Mouse (Mus musculus): ENCODE results near the gene Per1.

The Per1 gene

GRCm38 (mm10) chr11:69111865-69112264 is 16.8 kb downstream of the Per1 start:
- in situ Hi-C loops (cut with MseI, MboI): no loop called here

- in situ Hi-C loops (cut with MseI, MboI): no loop called here
These were observed 19.0 kb downstream of the Per1 start for GRCm38 (mm10) chr11:69114018-69114417.

GRCm38 (mm10) chr11:69114621-69115020 is 19.6 kb downstream of the Per1 start:
- in situ Hi-C loops (cut with MseI, MboI): no loop called here

- in situ Hi-C loops (cut with MseI, MboI): no loop called here
These were observed 21.8 kb downstream of the Per1 start for GRCm38 (mm10) chr11:69116843-69117242.

DNA sequence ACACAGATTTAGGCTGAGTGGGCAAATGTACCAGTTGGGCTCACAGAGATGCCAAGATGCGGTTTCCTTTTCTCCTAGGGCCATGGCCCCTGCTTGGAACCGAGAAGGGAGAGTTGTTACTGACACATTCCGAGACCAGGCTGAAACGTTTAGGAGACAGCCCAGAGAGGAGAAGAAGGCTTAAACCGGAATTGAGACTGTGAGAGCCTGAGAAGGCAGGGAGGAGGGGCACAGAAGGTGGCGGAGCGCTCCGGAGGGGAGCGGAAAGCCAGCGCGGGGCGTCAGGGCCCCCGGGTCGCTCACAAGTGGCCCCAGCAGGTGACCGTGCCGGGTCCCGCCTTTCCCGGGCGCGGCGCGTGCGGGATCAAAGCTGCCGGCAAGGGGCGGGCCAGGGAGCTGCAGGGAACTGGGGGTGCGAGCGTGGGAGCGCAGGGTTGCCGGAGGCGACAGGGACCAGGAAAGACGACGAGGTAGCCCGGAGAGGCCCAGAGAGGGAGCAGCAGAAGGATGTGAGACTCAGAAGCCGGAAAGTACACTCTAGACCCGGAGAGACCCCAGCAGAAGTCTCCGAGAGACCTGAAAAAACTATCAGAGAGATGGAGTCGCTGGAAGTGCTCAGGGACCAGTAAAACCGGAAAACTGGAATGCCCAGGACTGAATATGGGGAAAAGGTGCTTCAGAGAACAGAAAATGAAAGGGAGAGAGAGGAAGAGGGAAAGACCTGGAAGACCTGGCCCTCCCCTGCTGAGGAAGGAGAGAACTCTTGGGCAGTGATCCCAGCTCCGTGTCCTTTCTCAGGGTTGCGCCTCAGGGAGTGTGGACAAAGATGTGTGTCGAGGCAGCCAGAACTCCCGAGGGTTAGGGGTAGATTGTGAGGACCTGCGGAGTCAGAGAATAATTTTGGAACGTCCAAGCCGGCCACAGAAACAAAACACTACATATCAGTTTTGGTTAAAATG is 23.0 kb downstream of the Per1 start:
- in situ Hi-C loops (cut with MseI, MboI): no loop called here

GRCm38 (mm10) chr11:69118765-69119164 is 23.7 kb downstream of the Per1 start:
- in situ Hi-C loops (cut with MseI, MboI): no loop called here

DNA sequence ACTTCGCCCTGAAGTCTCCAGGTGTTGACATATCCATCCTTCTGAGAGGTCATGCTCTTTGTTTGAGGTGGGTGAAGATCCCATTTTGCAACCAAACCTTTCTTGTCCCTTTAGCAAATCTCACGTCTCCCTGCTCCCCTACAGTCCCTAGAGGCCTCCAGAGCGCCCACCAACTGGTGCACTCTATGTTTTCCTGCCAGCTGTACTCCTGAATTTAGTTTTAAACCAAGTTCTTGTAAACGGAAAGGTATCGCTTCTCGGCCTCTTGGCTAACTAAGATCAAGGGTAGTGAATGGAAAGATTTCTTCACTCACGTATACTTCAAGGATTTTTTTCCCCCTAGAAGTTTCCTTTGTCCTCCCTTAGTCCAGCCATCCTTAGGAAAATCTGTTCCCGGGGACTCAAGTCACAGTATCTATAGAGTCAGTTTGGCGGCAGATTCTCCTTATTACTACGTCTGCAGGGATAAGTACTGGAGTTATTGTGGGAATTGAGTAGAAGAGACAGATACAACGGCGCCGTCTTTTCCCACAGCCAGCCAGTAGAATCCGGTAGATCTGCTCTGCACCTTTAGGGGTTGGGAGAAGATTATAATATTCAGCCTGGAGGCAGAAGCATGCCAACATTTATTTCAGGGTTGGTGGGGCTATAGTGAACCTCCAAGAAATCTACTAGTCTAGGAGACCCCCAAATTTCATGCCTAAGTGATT is 24.6 kb downstream of the Per1 start:
- in situ Hi-C loops (cut with MseI, MboI): loop anchor here (5.0 kb wide), 2 partner anchors 52 to 57 kb away; no protein-coding TSS in a partner anchor

- in situ Hi-C loops (cut with MseI, MboI): loop anchor here (5.0 kb wide), 2 partner anchors 53 to 58 kb away; no protein-coding TSS in a partner anchor
These were observed 25.4 kb downstream of the Per1 start, which contains the start of gene Hes7 for GRCm38 (mm10) chr11:69120221-69121000. Hes7 (plus strand) TSS chr11:69120404.

GRCm38 (mm10) chr11:69121001-69121740 is 26.2 kb downstream of the Per1 start:
- in situ Hi-C loops (cut with MseI, MboI): loop anchor here (5.0 kb wide), 2 partner anchors 54 to 59 kb away; no protein-coding TSS in a partner anchor

- in situ Hi-C loops (cut with MseI, MboI): loop anchor here (5.0 kb wide), 2 partner anchors 55 to 60 kb away; no protein-coding TSS in a partner anchor
These were observed 26.8 kb downstream of the Per1 start for GRCm38 (mm10) chr11:69121741-69122335.

- in situ Hi-C loops (cut with MseI, MboI): loop anchor here (5.0 kb wide), 2 partner anchors 55 to 60 kb away; no protein-coding TSS in a partner anchor
These were observed 27.4 kb downstream of the Per1 start, which contains the start of gene 9130213A22Rik for GRCm38 (mm10) chr11:69122336-69122951. 9130213A22Rik (minus strand) TSS chr11:69122589.

DNA sequence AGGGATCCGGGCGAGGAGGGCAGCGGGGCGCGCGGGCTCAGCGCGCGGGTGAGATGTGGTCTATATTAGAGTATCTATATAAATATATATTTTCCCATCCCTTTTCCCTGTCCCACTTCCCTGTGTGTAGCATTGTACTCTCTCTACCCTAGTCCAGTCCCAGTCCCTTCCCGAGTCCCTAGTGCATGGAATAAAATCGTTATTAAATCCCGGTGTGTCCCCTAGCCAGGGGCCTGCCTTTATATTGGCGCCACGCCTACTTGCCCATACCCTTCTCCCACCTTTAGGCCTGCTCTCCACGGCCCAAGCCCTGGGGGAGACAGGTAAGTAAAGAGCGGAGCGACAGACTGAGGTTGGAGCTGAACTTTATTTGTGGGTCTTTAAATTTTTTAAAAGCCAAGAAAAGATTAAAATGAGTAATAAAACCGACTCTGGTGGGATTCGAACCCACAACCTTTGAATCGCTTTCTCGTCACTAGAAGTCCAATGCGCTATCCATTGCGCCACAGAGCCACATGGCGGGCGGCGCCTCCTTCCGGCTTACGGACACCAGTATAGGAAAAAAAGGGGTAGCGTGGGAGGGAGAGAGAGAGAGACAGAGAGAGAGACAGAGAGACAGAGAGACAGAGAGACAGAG is 28.2 kb downstream of the Per1 start:
- in situ Hi-C loops (cut with MseI, MboI): loop anchor here (5.0 kb wide), 2 partner anchors 56 to 61 kb away; no protein-coding TSS in a partner anchor

- in situ Hi-C loops (cut with MseI, MboI): loop anchor here (5.0 kb wide), 2 partner anchors 57 to 62 kb away; no protein-coding TSS in a partner anchor
These were observed 28.9 kb downstream of the Per1 start for GRCm38 (mm10) chr11:69123693-69124497.

GRCm38 (mm10) chr11:69124498-69124847 is 29.5 kb downstream of the Per1 start:
- in situ Hi-C loops (cut with MseI, MboI): loop anchor here (5.0 kb wide), 2 partner anchors 57 to 62 kb away; no protein-coding TSS in a partner anchor

DNA sequence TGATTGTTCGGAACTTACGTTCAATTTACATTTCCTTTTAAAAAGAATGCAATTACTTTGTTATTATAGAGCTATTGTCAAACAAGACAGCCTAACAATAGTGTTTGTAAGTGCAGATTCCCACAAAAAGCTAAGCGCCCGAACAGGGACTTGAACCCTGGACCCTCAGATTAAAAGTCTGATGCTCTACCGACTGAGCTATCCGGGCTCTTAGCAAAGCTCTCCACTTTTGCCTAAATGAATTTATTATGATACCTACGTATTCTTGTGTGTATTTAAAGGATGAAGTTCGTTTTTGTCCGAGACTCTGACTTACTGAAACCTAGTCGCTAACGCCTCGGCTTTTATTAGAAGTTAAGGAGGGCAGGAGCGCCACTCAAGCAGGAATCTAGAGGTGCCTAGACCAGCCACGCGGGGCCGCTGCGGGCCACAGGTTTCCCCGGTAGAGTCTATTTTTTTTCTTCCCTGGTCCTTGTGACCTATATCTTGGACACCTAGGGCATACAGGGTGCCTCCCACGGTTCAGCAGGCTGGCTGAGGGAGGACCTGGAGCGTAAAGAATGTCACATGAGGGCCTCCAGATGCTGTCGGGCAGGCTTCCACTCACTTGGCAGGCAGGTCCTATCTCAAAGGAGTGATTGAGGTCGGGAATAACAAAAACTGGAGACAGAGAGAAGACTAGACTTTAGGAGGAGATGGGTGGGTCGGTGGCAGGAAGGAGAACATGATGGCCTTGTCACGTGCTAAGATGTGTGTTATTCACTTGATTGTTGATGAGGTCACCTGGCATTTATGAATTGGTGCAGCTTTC is 30.2 kb downstream of the Per1 start:
- in situ Hi-C loops (cut with MseI, MboI): no loop called here

- in situ Hi-C loops (cut with MseI, MboI): no loop called here
These were observed 30.7 kb downstream of the Per1 start, which contains the start of gene Aloxe3 for GRCm38 (mm10) chr11:69125852-69125918. Aloxe3 (plus strand) TSS chr11:69125896.

GRCm38 (mm10) chr11:69125919-69126705 is 31.1 kb downstream of the Per1 start:
- in situ Hi-C loops (cut with MseI, MboI): no loop called here

Data from mouse trophoblast stem cell (cell line).